ENCODE assay signal across 8 mouse cellular contexts in the genomic region with DNA sequence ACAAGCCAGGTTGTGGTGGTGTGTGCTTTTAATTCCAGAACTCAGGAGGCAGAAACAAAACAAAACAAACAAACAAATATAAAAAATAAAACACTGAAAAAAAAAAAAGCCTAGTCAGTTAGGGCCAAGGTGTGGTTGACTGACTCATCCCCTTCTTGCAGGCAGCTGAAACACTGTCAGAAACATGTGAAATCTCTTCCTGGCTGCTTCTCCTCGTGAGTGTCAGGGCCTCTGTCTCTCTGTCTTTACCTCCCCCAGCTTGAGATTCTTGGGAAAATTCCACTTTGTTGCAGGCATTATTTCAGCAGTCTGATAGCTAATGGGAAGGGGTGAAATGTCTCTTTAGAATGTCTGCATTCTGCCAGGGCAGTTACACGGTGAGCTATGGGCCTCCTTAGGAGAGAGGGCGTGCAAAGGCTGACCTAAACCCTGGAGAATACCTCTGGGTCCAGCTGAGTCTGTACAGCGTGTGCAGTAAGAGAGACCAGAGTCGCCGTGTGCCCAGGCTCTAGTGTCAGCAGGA. TPM values are rescaled to one million over a fixed set of nuclear protein-coding genes. Genes with fewer than 3 reads are reported as not detected.
DNase-seq lines count a peak whose midpoint lies in the region; ATAC-seq and TF ChIP-seq lines count a peak whose summit lies in the region.

No protein-coding gene starts in this region.

- DNase-seq in heart, postnatal 14 days = no peak
- DNase-seq in liver, postnatal 0 days = no peak
- no peak for DNase-seq in gastrocnemius, postnatal 36 days
- no peak for DNase-seq in right cerebral cortex, adult 2 months (ENCODE audit: low spot score in 2 of 2)

- no peak for TF ChIP-seq EP300 in ES-Bruce4 (IDR thresholded peaks at IDR 0.05; ENCODE audit: insufficient read depth, low read depth, low read length)
- TF ChIP-seq EP300 in liver, postnatal 0 days (IDR thresholded peaks at IDR 0.05; ENCODE audit: low read depth) = no peak

- WGBS in heart, embryonic 14.5 days = 11% methylated on average over 6 of the region's 6 CpGs
- 2% methylated on average over 6 of the region's 6 CpGs for WGBS in forebrain, embryonic 15.5 days
- 20% methylated on average over 6 of the region's 6 CpGs for WGBS in liver, postnatal 0 days (ENCODE audit: insufficient replicate concordance)

- TF ChIP-seq CTCF in ES-Bruce4 (IDR thresholded peaks at IDR 0.05; ENCODE audit: low read depth, low read length) = no peak
- no peak for TF ChIP-seq CTCF in liver, postnatal 0 days (IDR thresholded peaks at IDR 0.05; ENCODE audit: low read depth)

- peaks cover 13 to 26% of the 10 kb centered on the region in 2 experiments for H3K4me1 ChIP-seq in heart, embryonic 14.5 days (ENCODE audit: control insufficient read depth in 2 of 2, insufficient read depth in 2 of 2, low read length in 2 of 2)
- peaks cover 1% of the 10 kb centered on the region for H3K4me1 ChIP-seq in ES-Bruce4 (ENCODE audit: control insufficient read depth, insufficient read depth, low read length)
- peaks cover 36% of the 10 kb centered on the region for H3K4me1 ChIP-seq in forebrain, embryonic 15.5 days
- H3K4me1 ChIP-seq in liver, postnatal 0 days (ENCODE audit: insufficient read depth) = peaks cover 39% of the 10 kb centered on the region

- H3K27me3 ChIP-seq in heart, embryonic 14.5 days (ENCODE audit: control insufficient read depth, insufficient read depth, low read length) = no peaks in the 10 kb centered on the region
- no peaks in the 10 kb centered on the region for H3K27me3 ChIP-seq in ES-Bruce4 (ENCODE audit: control insufficient read depth, insufficient read depth, low read length, poor library complexity, severe bottlenecking)
- no peaks in the 10 kb centered on the region for H3K27me3 ChIP-seq in forebrain, embryonic 15.5 days
- no peaks in the 10 kb centered on the region for H3K27me3 ChIP-seq in liver, postnatal 0 days (ENCODE audit: insufficient read depth, low read length)

- peak overlapping the region; percentile 57 for H3K4me2 ChIP-seq in heart, embryonic 14.5 days (ENCODE audit: low read length)
- peak overlapping the region; percentile 71 for H3K4me2 ChIP-seq in forebrain, embryonic 15.5 days (replicated peaks)
- peak overlapping the region; percentile 85 for H3K4me2 ChIP-seq in liver, postnatal 0 days (ENCODE audit: low read depth, low read length)

- TF ChIP-seq POLR2A in ES-Bruce4 (IDR thresholded peaks at IDR 0.05; ENCODE audit: insufficient read depth, low read length) = no peak

- ATAC-seq in heart, embryonic 14.5 days (ENCODE audit: insufficient number of reproducible peaks, insufficient read depth, low FRiP score, low read depth) = no peak
- peak; percentile 20; the same call in 1 of the 2 replicates for ATAC-seq in forebrain, embryonic 15.5 days (replicated peaks)
- no peak for ATAC-seq in liver, postnatal 0 days
- no peak for ATAC-seq in CD4-positive, CD25-positive, alpha-beta regulatory T cell, adult 4 months

- H3K4me3 ChIP-seq in heart, embryonic 14.5 days (ENCODE audit: control insufficient read depth in 1 of 2, insufficient read depth in 1 of 2, low read depth in 1 of 2, low read length in 2 of 2) = peak overlapping the region; percentile 20 to 21
- H3K4me3 ChIP-seq in ES-Bruce4 (ENCODE audit: low read depth, low read length) = peak overlapping the region; percentile 39
- peak overlapping the region; percentile 38 for H3K4me3 ChIP-seq in forebrain, embryonic 15.5 days
- H3K4me3 ChIP-seq in liver, postnatal 0 days (ENCODE audit: low read depth, low read length) = peak overlapping the region; percentile 83

- H3K9me3 ChIP-seq in heart, embryonic 14.5 days (ENCODE audit: control insufficient read depth, low read length) = no peaks in the 10 kb centered on the region
- no peaks in the 10 kb centered on the region for H3K9me3 ChIP-seq in ES-Bruce4 (replicated peaks; ENCODE audit: control insufficient read depth, insufficient read depth, low read length, poor library complexity, severe bottlenecking)
- no peaks in the 10 kb centered on the region for H3K9me3 ChIP-seq in forebrain, embryonic 15.5 days
- H3K9me3 ChIP-seq in liver, postnatal 0 days (ENCODE audit: low read length) = no peaks in the 10 kb centered on the region

- H3K9ac ChIP-seq in heart, embryonic 14.5 days (ENCODE audit: low read length) = peak overlapping the region; percentile 70
- peak overlapping the region; percentile 50 for H3K9ac ChIP-seq in ES-Bruce4 (ENCODE audit: low read depth, poor library complexity, severe bottlenecking)
- peak overlapping the region; percentile 73 for H3K9ac ChIP-seq in forebrain, embryonic 15.5 days (replicated peaks)
- H3K9ac ChIP-seq in liver, postnatal 0 days (replicated peaks) = peak overlapping the region; percentile 91

- peak overlapping the region; percentile 89 to 90 for H3K27ac ChIP-seq in heart, embryonic 14.5 days (replicated peaks in 1 of 2; ENCODE audit: control insufficient read depth in 1 of 2, insufficient read depth in 1 of 2, low read depth in 2 of 2, low read length in 2 of 2)
- H3K27ac ChIP-seq in ES-Bruce4 (ENCODE audit: insufficient read depth, low read length) = peak overlapping the region; percentile 84
- peak overlapping the region; percentile 95 for H3K27ac ChIP-seq in forebrain, embryonic 15.5 days (replicated peaks)
- peak overlapping the region; percentile 94 for H3K27ac ChIP-seq in liver, postnatal 0 days (ENCODE audit: low read depth)

- intact Hi-C loops in heart, postnatal 14 days (cut with DNase I) = loop anchor here (5.0 kb wide), 1 partner anchor 270 kb away; no protein-coding TSS in a partner anchor
- intact Hi-C loops in gastrocnemius, postnatal 36 days (cut with DNase I) = loop anchor here (5.0 kb wide), 1 partner anchor 45 kb away; the partner anchor contains the start of gene Tmem216

- H3K36me3 ChIP-seq in heart, embryonic 14.5 days (ENCODE audit: control insufficient read depth, insufficient read depth, low read length) = peaks cover 10% of the 10 kb centered on the region
- peaks cover 7% of the 10 kb centered on the region for H3K36me3 ChIP-seq in ES-Bruce4 (ENCODE audit: control insufficient read depth, insufficient read depth, low read length, poor library complexity, severe bottlenecking)
- H3K36me3 ChIP-seq in forebrain, embryonic 15.5 days = no peaks in the 10 kb centered on the region
- peaks cover 24% of the 10 kb centered on the region for H3K36me3 ChIP-seq in liver, postnatal 0 days (replicated peaks; ENCODE audit: insufficient read depth, low read length)

RNA-seq across cellular contexts. Expression of gene Ddb1, which starts 2.8 kb away (rescaled TPM):
- polyA plus RNA-seq in heart, embryonic 14.5 days (2014; fragmentation: Nextera tagmentation; extraction: Ambion mirVana) = 251 and 258 TPM in 2 replicates
- 100 to 1,000 TPM; 181 to 185 TPM for total RNA-seq in heart, postnatal 14 days (2021)
- polyA plus RNA-seq in ES-Bruce4 (2011; ENCODE audit: insufficient read depth, insufficient read length, low read depth, missing spikeins) = 876 and 913 TPM in 2 replicates
- polyA plus RNA-seq in forebrain, embryonic 15.5 days (2015; fragmentation: Nextera tagmentation; extraction: Ambion mirVana) = 264 and 270 TPM in 2 replicates
- 68.7 and 81.3 TPM in 2 replicates for polyA plus RNA-seq in liver, postnatal 0 days (2015; fragmentation: Nextera tagmentation; extraction: Ambion mirVana)
- 100 to 1,000 TPM; 111 to 120 TPM for total RNA-seq in gastrocnemius, postnatal 36 days (2021)
- polyA plus RNA-seq in CD4-positive, CD25-positive, alpha-beta regulatory T cell, adult 4 months (2017; shearing (Covaris generic)) = 100 to 1,000 TPM; 104 to 182 TPM

RNA-seq across cellular contexts. Expression of gene Tkfc, which starts 3.1 kb away (rescaled TPM):
- 8.6 and 11.2 TPM in 2 replicates for polyA plus RNA-seq in heart, embryonic 14.5 days (2014; fragmentation: Nextera tagmentation; extraction: Ambion mirVana)
- total RNA-seq in heart, postnatal 14 days (2021) = 10 to 100 TPM in 1 of 2 experiments, 1 to 10 TPM in 1; 8.2 to 10.1 TPM
- polyA plus RNA-seq in ES-Bruce4 (2011; ENCODE audit: insufficient read depth, insufficient read length, low read depth, missing spikeins) = 28.1 and 29.0 TPM in 2 replicates
- 23.8 and 24.0 TPM in 2 replicates for polyA plus RNA-seq in forebrain, embryonic 15.5 days (2015; fragmentation: Nextera tagmentation; extraction: Ambion mirVana)
- polyA plus RNA-seq in liver, postnatal 0 days (2015; fragmentation: Nextera tagmentation; extraction: Ambion mirVana) = 82.1 and 133 TPM in 2 replicates
- 1 to 10 TPM; 2.4 to 4.0 TPM for total RNA-seq in gastrocnemius, postnatal 36 days (2021)
- 10 to 100 TPM in 1 of 2 experiments, 1 to 10 TPM in 1; 9.2 to 12.7 TPM for polyA plus RNA-seq in CD4-positive, CD25-positive, alpha-beta regulatory T cell, adult 4 months (2017; shearing (Covaris generic))

RNA-seq across cellular contexts. Expression of gene Tmem138, which starts 25.1 kb away (rescaled TPM):
- polyA plus RNA-seq in heart, embryonic 14.5 days (2014; fragmentation: Nextera tagmentation; extraction: Ambion mirVana) = 26.5 and 27.6 TPM in 2 replicates
- total RNA-seq in heart, postnatal 14 days (2021) = 1 to 10 TPM; 3.2 to 4.4 TPM
- polyA plus RNA-seq in ES-Bruce4 (2011; ENCODE audit: insufficient read depth, insufficient read length, low read depth, missing spikeins) = 25.3 TPM in 2 replicates
- 39.0 and 40.5 TPM in 2 replicates for polyA plus RNA-seq in forebrain, embryonic 15.5 days (2015; fragmentation: Nextera tagmentation; extraction: Ambion mirVana)
- polyA plus RNA-seq in liver, postnatal 0 days (2015; fragmentation: Nextera tagmentation; extraction: Ambion mirVana) = 8.2 and 8.4 TPM in 2 replicates
- under 1 TPM; 0.71 to 0.94 TPM for total RNA-seq in gastrocnemius, postnatal 36 days (2021)
- 10 to 100 TPM; 19.3 to 23.0 TPM for polyA plus RNA-seq in CD4-positive, CD25-positive, alpha-beta regulatory T cell, adult 4 months (2017; shearing (Covaris generic))

RNA-seq across cellular contexts. Expression of gene Cyb561a3, which starts 25.3 kb away (rescaled TPM):
- 19.2 and 19.9 TPM in 2 replicates for polyA plus RNA-seq in heart, embryonic 14.5 days (2014; fragmentation: Nextera tagmentation; extraction: Ambion mirVana)
- total RNA-seq in heart, postnatal 14 days (2021) = 10 to 100 TPM; 10.2 to 11.3 TPM
- 11.6 and 13.5 TPM in 2 replicates for polyA plus RNA-seq in ES-Bruce4 (2011; ENCODE audit: insufficient read depth, insufficient read length, low read depth, missing spikeins)
- 18.8 and 21.3 TPM in 2 replicates for polyA plus RNA-seq in forebrain, embryonic 15.5 days (2015; fragmentation: Nextera tagmentation; extraction: Ambion mirVana)
- 18.5 and 19.0 TPM in 2 replicates for polyA plus RNA-seq in liver, postnatal 0 days (2015; fragmentation: Nextera tagmentation; extraction: Ambion mirVana)
- 1 to 10 TPM; 5.4 to 5.8 TPM for total RNA-seq in gastrocnemius, postnatal 36 days (2021)
- polyA plus RNA-seq in CD4-positive, CD25-positive, alpha-beta regulatory T cell, adult 4 months (2017; shearing (Covaris generic)) = 10 to 100 TPM; 39.1 to 52.7 TPM

RNA-seq across cellular contexts. Expression of gene Vwce, which starts 31.7 kb away (rescaled TPM):
- 0.36 and 0.51 TPM in 2 replicates for polyA plus RNA-seq in heart, embryonic 14.5 days (2014; fragmentation: Nextera tagmentation; extraction: Ambion mirVana)
- under 1 TPM in 1 of 2 experiments, not detected in 1; 0.45 TPM for total RNA-seq in heart, postnatal 14 days (2021)
- polyA plus RNA-seq in ES-Bruce4 (2011; ENCODE audit: insufficient read depth, insufficient read length, low read depth, missing spikeins) = 1.9 and 2.0 TPM in 2 replicates
- 0.38 and 0.39 TPM in 2 replicates for polyA plus RNA-seq in forebrain, embryonic 15.5 days (2015; fragmentation: Nextera tagmentation; extraction: Ambion mirVana)
- polyA plus RNA-seq in liver, postnatal 0 days (2015; fragmentation: Nextera tagmentation; extraction: Ambion mirVana) = 18.2 and 19.9 TPM in 2 replicates
- total RNA-seq in gastrocnemius, postnatal 36 days (2021) = not detected
- polyA plus RNA-seq in CD4-positive, CD25-positive, alpha-beta regulatory T cell, adult 4 months (2017; shearing (Covaris generic)) = not detected

Comparison
In these comparisons a context has a peak if more than half of its experiments do, and no peak if none do; other contexts are left out.
1. H3K4me3 ChIP-seq: peak in every context shown above with its lines; median percentile 83 in liver, postnatal 0 days; 39 in ES-Bruce4; 38 in forebrain, embryonic 15.5 days; 20 in heart, embryonic 14.5 days.